Mouse (Mus musculus) CH12F3 (cell line): ENCODE data around the gene Rnd3.

Source experiments
- in situ Hi-C: fragments of 300-500 bp; cut with MboI; formaldehyde crosslinking; loops from 2 replicates; pipeline ENCODE4 v1.14.3; 2020; ENCODE audit warnings: low sequenced_read_pairs

Gene Rnd3

DNA sequence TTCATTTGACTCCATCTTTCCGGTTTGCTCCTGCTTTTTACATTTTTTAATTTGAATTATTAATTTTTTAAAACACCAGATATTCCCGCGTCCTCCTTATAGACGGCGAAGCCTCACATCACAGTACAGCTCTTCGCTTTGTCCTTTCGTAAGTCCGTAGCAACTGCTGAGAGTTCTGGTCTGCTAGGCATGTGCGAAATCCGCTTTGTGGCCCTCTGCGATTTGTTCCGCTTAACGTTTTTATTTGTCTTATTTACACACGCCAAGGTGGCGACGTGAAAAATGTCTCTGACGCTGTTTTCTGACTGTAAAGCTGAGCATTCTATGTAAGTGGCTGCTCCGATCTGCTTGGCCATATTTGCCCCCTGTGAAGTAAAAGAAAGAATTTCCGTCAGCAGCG lies 16.7 kb downstream of the Rnd3 start:
- in situ Hi-C loops = no loop called here

DNA sequence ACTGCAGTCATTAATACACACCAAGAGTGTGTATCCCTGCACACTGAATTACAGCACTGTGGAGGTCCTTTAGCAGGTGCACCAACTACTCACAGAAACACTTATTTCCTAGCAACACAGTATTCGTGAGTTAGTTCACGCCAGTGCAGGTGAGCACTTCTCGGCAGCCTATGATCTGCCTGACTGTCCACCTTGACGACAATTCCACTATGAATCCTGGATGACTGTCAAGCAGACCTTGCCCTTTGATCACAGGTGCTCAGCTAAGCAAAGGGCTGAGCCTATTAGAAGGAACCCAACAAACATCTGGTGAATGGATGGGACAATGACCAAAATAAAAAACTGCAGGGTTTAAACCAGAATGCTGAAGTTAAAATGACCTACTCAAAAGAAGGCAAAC lies 20.8 kb downstream of the Rnd3 start:
- in situ Hi-C loops = no loop called here

- in situ Hi-C loops = no loop called here
Measured at GRCm38 (mm10) chr2:51110271-51110670, 38.6 kb downstream of the Rnd3 start.

GRCm38 (mm10) chr2:51108631-51109030 lies 40.3 kb downstream of the Rnd3 start:
- in situ Hi-C loops = no loop called here

GRCm38 (mm10) chr2:51101187-51101586 lies 47.7 kb downstream of the Rnd3 start:
- in situ Hi-C loops = no loop called here

- in situ Hi-C loops = no loop called here
Measured at GRCm38 (mm10) chr2:51099987-51100386, 48.9 kb downstream of the Rnd3 start.

- in situ Hi-C loops = no loop called here
Measured at GRCm38 (mm10) chr2:51099240-51099639, 49.7 kb downstream of the Rnd3 start.

GRCm38 (mm10) chr2:51090688-51091087 lies 58.2 kb downstream of the Rnd3 start:
- in situ Hi-C loops = no loop called here

GRCm38 (mm10) chr2:51090049-51090448 lies 58.9 kb downstream of the Rnd3 start:
- in situ Hi-C loops = no loop called here

GRCm38 (mm10) chr2:51088843-51089573 lies 59.9 kb downstream of the Rnd3 start:
- in situ Hi-C loops = no loop called here

DNA sequence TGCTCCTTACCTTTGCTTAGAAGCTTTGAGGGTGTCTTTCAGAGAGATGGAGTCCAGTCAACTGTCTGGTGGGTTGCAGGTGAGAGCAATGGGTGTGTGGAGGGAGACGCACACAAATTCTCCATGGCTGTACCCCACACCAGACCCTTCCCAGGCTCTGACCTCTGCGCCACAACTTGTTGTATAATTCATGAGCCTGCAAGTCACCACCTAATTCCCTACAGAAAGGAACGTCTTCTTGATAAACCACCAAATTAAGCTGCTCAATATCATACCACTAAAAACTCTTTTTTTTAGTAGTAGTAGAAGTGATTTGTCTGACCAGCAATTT lies 60.8 kb downstream of the Rnd3 start:
- in situ Hi-C loops = no loop called here

DNA sequence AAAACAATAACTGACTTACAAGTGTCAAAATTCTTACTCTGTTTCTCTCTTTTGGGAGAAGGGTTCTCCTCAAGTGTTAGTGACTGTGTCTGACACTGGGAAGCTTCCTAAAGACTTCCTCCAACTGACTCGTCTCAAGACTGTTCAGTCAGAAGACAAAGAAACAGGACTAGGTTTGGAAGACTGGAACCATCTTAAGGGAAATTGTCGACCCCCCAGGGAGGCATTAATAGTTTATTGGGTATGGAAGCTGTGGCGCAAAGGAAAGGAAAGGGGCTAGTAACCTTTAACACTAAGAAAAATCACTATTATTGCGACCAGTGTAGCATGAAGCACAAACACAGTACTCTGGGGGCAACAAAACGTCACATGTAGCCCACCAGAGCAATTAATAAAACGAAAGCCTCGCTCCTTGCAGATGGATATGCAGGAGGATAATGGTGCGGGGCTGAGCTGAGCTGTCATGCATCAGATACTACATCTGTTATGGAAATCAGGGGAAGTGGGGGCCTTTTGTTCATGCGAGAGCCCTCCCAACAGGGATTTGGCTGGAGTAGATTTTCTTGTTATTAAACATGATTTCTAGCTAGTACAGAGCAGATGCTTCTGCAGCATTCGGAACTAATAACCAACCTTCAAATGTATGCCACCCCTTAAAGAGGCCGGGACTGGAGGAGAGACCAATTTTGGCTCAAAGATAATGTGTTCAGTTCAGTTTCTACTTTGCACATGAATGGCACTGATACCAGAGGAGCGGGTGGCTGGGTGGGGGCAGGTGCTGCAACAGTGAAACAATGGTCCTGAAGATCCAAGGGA lies 61.4 kb downstream of the Rnd3 start:
- in situ Hi-C loops = no loop called here

GRCm38 (mm10) chr2:51085155-51085554 lies 63.8 kb downstream of the Rnd3 start:
- in situ Hi-C loops = no loop called here

- in situ Hi-C loops = no loop called here
Measured at GRCm38 (mm10) chr2:51082714-51083351, 66.1 kb downstream of the Rnd3 start.
